ENCODE assay signal across 16 mouse cellular contexts in the genomic region with DNA sequence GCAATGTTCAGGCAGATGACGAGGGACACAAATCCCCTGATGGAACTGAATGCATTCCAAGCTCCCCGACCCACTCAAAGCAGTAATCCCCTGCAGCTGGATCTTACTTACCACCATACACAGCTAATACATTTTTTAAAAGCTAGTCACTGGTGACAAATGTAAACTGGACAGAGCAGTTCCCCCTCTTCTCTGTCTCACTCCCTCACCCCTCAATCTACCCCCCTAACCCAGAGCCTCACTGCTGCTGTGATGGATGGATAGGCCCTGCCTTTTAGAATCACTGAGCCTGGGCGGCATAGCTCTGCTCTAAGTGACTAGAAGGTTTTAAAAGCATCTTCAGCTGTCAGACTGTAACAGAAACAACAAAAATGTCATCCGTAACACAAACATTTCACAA. TPM values are rescaled to one million over a fixed set of nuclear protein-coding genes. Genes with fewer than 3 reads are reported as not detected.
DNase-seq lines count a peak whose midpoint lies in the region; ATAC-seq and TF ChIP-seq lines count a peak whose summit lies in the region.
"Had no signal": no experiment of that assay in that cellular context is flagged by ENCODE, and none has a peak within 500 bp of the region (broad histone marks: within the 10 kb centered on the region; RNA-seq: fewer than 3 reads in every experiment).

No protein-coding gene starts in this region.

- TF ChIP-seq CTCF in midbrain, postnatal 0 days (IDR thresholded peaks at IDR 0.05): no peak
- no peak for TF ChIP-seq CTCF in stomach, postnatal 0 days (IDR thresholded peaks at IDR 0.05; ENCODE audit: low read depth)
- no peak for TF ChIP-seq CTCF in heart, adult 2 months (IDR thresholded peaks at IDR 0.05)

- peaks cover 67% of the 10 kb centered on the region for H3K27me3 ChIP-seq in midbrain, embryonic 10.5 days (ENCODE audit: low read depth, poor library complexity, severe bottlenecking)
- H3K27me3 ChIP-seq in midbrain, postnatal 0 days (ENCODE audit: insufficient read depth, low read length): peaks cover 5% of the 10 kb centered on the region; the same call in 1 of the 2 replicates
- no peaks in the 10 kb centered on the region for H3K27me3 ChIP-seq in embryonic facial prominence, embryonic 12.5 days
- H3K27me3 ChIP-seq in limb, embryonic 13.5 days: no peaks in the 10 kb centered on the region
- H3K27me3 ChIP-seq in stomach, postnatal 0 days (ENCODE audit: control insufficient read depth, insufficient read depth, low read length): no peaks in the 10 kb centered on the region
- H3K27me3 ChIP-seq in heart, adult 2 months (ENCODE audit: control insufficient read depth, insufficient read depth, low read length): no peaks in the 10 kb centered on the region
- no peaks in the 10 kb centered on the region for H3K27me3 ChIP-seq in heart, embryonic 12.5 days (replicated peaks)
- H3K27me3 ChIP-seq: CH12.LX had no signal

- DNase-seq in midbrain, embryonic 10.5 days (ENCODE audit: low spot score): no peak
- no peak for DNase-seq in midbrain, postnatal 0 days (ENCODE audit: low spot score)
- no peak for DNase-seq in stomach, postnatal 0 days (ENCODE audit: low spot score)
- DNase-seq in cerebellum, adult 9-10 months: no peak
- DNase-seq in heart, adult 2 months: no peak
- DNase-seq: adrenal gland, postnatal 10 days; gastrocnemius, postnatal 25 days; kidney, postnatal 36 days; layer of hippocampus, postnatal 36 days; right cerebral cortex, postnatal 4 days had no signal

- no peak for ATAC-seq in midbrain, postnatal 0 days (ENCODE audit: low FRiP score)
- ATAC-seq in embryonic facial prominence, embryonic 12.5 days (ENCODE audit: insufficient number of reproducible peaks, insufficient read depth, low FRiP score, low TSS enrichment): no peak; the same call in 1 of the 2 replicates
- ATAC-seq in limb, embryonic 13.5 days (ENCODE audit: low FRiP score, low read depth): peak; percentile 30
- peak; percentile 29; the same call in 1 of the 2 replicates for ATAC-seq in stomach, postnatal 0 days (ENCODE audit: low FRiP score, low TSS enrichment)
- no peak for ATAC-seq in heart, embryonic 12.5 days (ENCODE audit: insufficient number of reproducible peaks, low FRiP score)
- ATAC-seq: forebrain, embryonic 14.5 days had no signal

- H3K9ac ChIP-seq in midbrain, postnatal 0 days (replicated peaks; ENCODE audit: low read length, poor library complexity, severe bottlenecking): no peak overlapping the region
- no peak overlapping the region for H3K9ac ChIP-seq in embryonic facial prominence, embryonic 12.5 days
- no peak overlapping the region for H3K9ac ChIP-seq in limb, embryonic 13.5 days
- H3K9ac ChIP-seq in stomach, postnatal 0 days (ENCODE audit: low read length): no peak overlapping the region
- no peak overlapping the region for H3K9ac ChIP-seq in heart, adult 2 months (ENCODE audit: low read depth, low read length)
- H3K9ac ChIP-seq in heart, embryonic 12.5 days: no peak overlapping the region

- H3K4me2 ChIP-seq in midbrain, postnatal 0 days (ENCODE audit: low read depth, low read length, poor library complexity, severe bottlenecking): no peak overlapping the region
- peak overlapping the region; percentile 14; the same call in 1 of the 2 replicates for H3K4me2 ChIP-seq in embryonic facial prominence, embryonic 12.5 days (replicated peaks)
- H3K4me2 ChIP-seq in limb, embryonic 13.5 days (replicated peaks): peak overlapping the region; percentile 32
- H3K4me2 ChIP-seq in stomach, postnatal 0 days (replicated peaks; ENCODE audit: low read depth): no peak overlapping the region
- H3K4me2 ChIP-seq in heart, embryonic 12.5 days: no peak overlapping the region

- 0 out of 2 replicates have a peak overlapping the region, but pooled peaks have one; percentile 4 for H3K27ac ChIP-seq in midbrain, embryonic 10.5 days (replicated peaks)
- no peak overlapping the region for H3K27ac ChIP-seq in midbrain, postnatal 0 days (ENCODE audit: low read depth, low read length)
- peak overlapping the region; percentile 84 for H3K27ac ChIP-seq in embryonic facial prominence, embryonic 12.5 days
- peak overlapping the region; percentile 67 for H3K27ac ChIP-seq in limb, embryonic 13.5 days
- H3K27ac ChIP-seq in stomach, postnatal 0 days (replicated peaks): no peak overlapping the region
- H3K27ac ChIP-seq in heart, adult 2 months: no peak overlapping the region
- no peak overlapping the region for H3K27ac ChIP-seq in heart, embryonic 12.5 days (ENCODE audit: poor library complexity, severe bottlenecking)

- intact Hi-C loops in heart, adult 2 months (cut with DNase I): no loop called here

- H3K4me3 ChIP-seq in midbrain, embryonic 10.5 days: no peak overlapping the region
- no peak overlapping the region for H3K4me3 ChIP-seq in midbrain, postnatal 0 days (ENCODE audit: low read depth, low read length)
- no peak overlapping the region for H3K4me3 ChIP-seq in embryonic facial prominence, embryonic 12.5 days
- no peak overlapping the region for H3K4me3 ChIP-seq in limb, embryonic 13.5 days
- no peak overlapping the region for H3K4me3 ChIP-seq in stomach, postnatal 0 days (ENCODE audit: low read depth, low read length)
- H3K4me3 ChIP-seq in heart, adult 2 months: no peak overlapping the region
- H3K4me3 ChIP-seq in heart, embryonic 12.5 days: no peak overlapping the region

- no peaks in the 10 kb centered on the region for H3K9me3 ChIP-seq in midbrain, embryonic 10.5 days (replicated peaks)
- H3K9me3 ChIP-seq in midbrain, postnatal 0 days (ENCODE audit: low read length): no peaks in the 10 kb centered on the region
- no peaks in the 10 kb centered on the region for H3K9me3 ChIP-seq in embryonic facial prominence, embryonic 12.5 days
- H3K9me3 ChIP-seq in limb, embryonic 13.5 days: no peaks in the 10 kb centered on the region
- H3K9me3 ChIP-seq in stomach, postnatal 0 days (ENCODE audit: control insufficient read depth, low read length): no peaks in the 10 kb centered on the region
- no peaks in the 10 kb centered on the region for H3K9me3 ChIP-seq in heart, embryonic 12.5 days (replicated peaks)

- no peak for TF ChIP-seq POLR2A in heart, adult 2 months (IDR thresholded peaks at IDR 0.05; ENCODE audit: insufficient read depth, low read depth, low read length)

- H3K4me1 ChIP-seq in midbrain, embryonic 10.5 days: peaks cover 52% of the 10 kb centered on the region
- H3K4me1 ChIP-seq in midbrain, postnatal 0 days (ENCODE audit: insufficient read depth, low read length): no peaks in the 10 kb centered on the region
- H3K4me1 ChIP-seq in embryonic facial prominence, embryonic 12.5 days: peaks cover 60% of the 10 kb centered on the region
- H3K4me1 ChIP-seq in limb, embryonic 13.5 days: peaks cover 68% of the 10 kb centered on the region
- H3K4me1 ChIP-seq in stomach, postnatal 0 days (replicated peaks; ENCODE audit: control insufficient read depth, insufficient read depth): no peaks in the 10 kb centered on the region
- no peaks in the 10 kb centered on the region for H3K4me1 ChIP-seq in heart, adult 2 months (ENCODE audit: control insufficient read depth, insufficient read depth, low read length)
- peaks cover 10% of the 10 kb centered on the region; the same call in 1 of the 2 replicates for H3K4me1 ChIP-seq in heart, embryonic 12.5 days (replicated peaks)

- no peak for TF ChIP-seq EP300 in stomach, postnatal 0 days (optimal IDR thresholded peaks at IDR 0.05)
- no peak for TF ChIP-seq EP300 in heart, adult 2 months (IDR thresholded peaks at IDR 0.05; ENCODE audit: insufficient read depth, low read depth, low read length)

- WGBS in midbrain, embryonic 10.5 days: 27% methylated on average over 4 of the region's 4 CpGs
- WGBS in midbrain, postnatal 0 days: 30% methylated on average over 4 of the region's 4 CpGs
- 18% methylated on average over 4 of the region's 4 CpGs for WGBS in embryonic facial prominence, embryonic 12.5 days
- 21% methylated on average over 4 of the region's 4 CpGs for WGBS in limb, embryonic 13.5 days
- 34% methylated on average over 4 of the region's 4 CpGs for WGBS in stomach, postnatal 0 days
- WGBS in heart, adult 2 months: 65% methylated on average over 4 of the region's 4 CpGs
- 50% methylated on average over 4 of the region's 4 CpGs for WGBS in heart, embryonic 12.5 days

- no peaks in the 10 kb centered on the region for H3K36me3 ChIP-seq in midbrain, embryonic 10.5 days
- H3K36me3 ChIP-seq in midbrain, postnatal 0 days (ENCODE audit: insufficient read depth, low read length): no peaks in the 10 kb centered on the region
- no peaks in the 10 kb centered on the region for H3K36me3 ChIP-seq in embryonic facial prominence, embryonic 12.5 days
- H3K36me3 ChIP-seq in limb, embryonic 13.5 days: no peaks in the 10 kb centered on the region
- H3K36me3 ChIP-seq in stomach, postnatal 0 days (ENCODE audit: control insufficient read depth, insufficient read depth, low read length): no peaks in the 10 kb centered on the region
- no peaks in the 10 kb centered on the region for H3K36me3 ChIP-seq in heart, adult 2 months (ENCODE audit: control insufficient read depth, insufficient read depth, low read length)
- H3K36me3 ChIP-seq in heart, embryonic 12.5 days: no peaks in the 10 kb centered on the region

- H3K79me2 ChIP-seq in heart, adult 2 months (replicated peaks; ENCODE audit: control insufficient read depth, insufficient read depth, low read length): no peaks in the 10 kb centered on the region

RNA-seq across cellular contexts. Expression of gene Bnc2, which starts 40.3 kb away (rescaled TPM):
- 4.3 and 7.0 TPM in 2 replicates for polyA plus RNA-seq in midbrain, embryonic 10.5 days (2016; fragmentation: Nextera tagmentation; extraction: Ambion mirVana)
- 27.5 and 28.8 TPM in 2 replicates for total RNA-seq in midbrain, postnatal 0 days (2014; rRNA removed)
- 14.1 and 18.8 TPM in 2 replicates for polyA plus RNA-seq in midbrain, postnatal 0 days (2015; fragmentation: Nextera tagmentation; extraction: Ambion mirVana)
- polyA plus RNA-seq in embryonic facial prominence, embryonic 12.5 days (2016; fragmentation: Nextera tagmentation; extraction: Ambion mirVana): 41.6 and 44.5 TPM in 2 replicates
- polyA plus RNA-seq in limb, embryonic 13.5 days (2015; fragmentation: Nextera tagmentation; extraction: Ambion mirVana): 29.5 and 38.7 TPM in 2 replicates
- polyA plus RNA-seq in stomach, postnatal 0 days (2015; fragmentation: Nextera tagmentation; extraction: Ambion mirVana): 5.8 and 6.9 TPM in 2 replicates
- total RNA-seq in heart, adult 2 months (2021): 1 to 10 TPM; 2.6 to 3.0 TPM
- polyA plus RNA-seq in heart, adult 2 months (2012; rRNA removed): 1.3 and 1.6 TPM in 2 replicates
- 1.6 and 1.7 TPM in 2 replicates for polyA plus RNA-seq in heart, embryonic 12.5 days (2016; fragmentation: Nextera tagmentation; extraction: Ambion mirVana)
- total RNA-seq: CH12.LX; common myeloid progenitor, adult 5-6 weeks had no signal

Comparison
In these comparisons a context has a peak if more than half of its experiments do, and no peak if none do; other contexts are left out.
1. H3K27ac ChIP-seq: peak in midbrain, embryonic 10.5 days (single experiment), embryonic facial prominence, embryonic 12.5 days (single experiment) and limb, embryonic 13.5 days (single experiment); none in midbrain, postnatal 0 days (single experiment), stomach, postnatal 0 days (single experiment), heart, adult 2 months (single experiment) and heart, embryonic 12.5 days (single experiment).
2. ATAC-seq: peak in limb, embryonic 13.5 days (single experiment) and stomach, postnatal 0 days (single experiment); none in midbrain, postnatal 0 days (single experiment), embryonic facial prominence, embryonic 12.5 days (single experiment) and heart, embryonic 12.5 days (single experiment).
3. H3K4me2 ChIP-seq: peak in embryonic facial prominence, embryonic 12.5 days (single experiment) and limb, embryonic 13.5 days (single experiment); none in midbrain, postnatal 0 days (single experiment), stomach, postnatal 0 days (single experiment) and heart, embryonic 12.5 days (single experiment).